Comparison of ENCODE assay signal across 8 mouse cellular contexts in genomic region chr15:81802001-81802890, GRCm38 (mm10). TPM values are rescaled to one million over a fixed set of nuclear protein-coding genes. Genes with fewer than 3 reads are reported as not detected.
DNase-seq lines count a peak whose midpoint lies in the region; ATAC-seq and TF ChIP-seq lines count a peak whose summit lies in the region.

TSS of gene Tef (plus strand) at chr15:81802421.

- H3K27me3 ChIP-seq in heart, embryonic 12.5 days (replicated peaks): no peaks in the 10 kb centered on the region
- H3K27me3 ChIP-seq in kidney, postnatal 0 days (ENCODE audit: insufficient read depth, low read length): no peaks in the 10 kb centered on the region
- H3K27me3 ChIP-seq in liver, embryonic 11.5 days (replicated peaks; ENCODE audit: control insufficient read depth, insufficient read depth, low read length): no peaks in the 10 kb centered on the region
- no peaks in the 10 kb centered on the region for H3K27me3 ChIP-seq in stomach, embryonic 14.5 days (ENCODE audit: control insufficient read depth, insufficient read depth, low read length)

- peak; percentile 63 for TF ChIP-seq CTCF in kidney, postnatal 0 days (IDR thresholded peaks at IDR 0.05; ENCODE audit: low read depth)

- H3K9me3 ChIP-seq in heart, embryonic 12.5 days (replicated peaks): no peaks in the 10 kb centered on the region
- no peaks in the 10 kb centered on the region for H3K9me3 ChIP-seq in kidney, postnatal 0 days (replicated peaks; ENCODE audit: low read length)
- H3K9me3 ChIP-seq in liver, embryonic 11.5 days (ENCODE audit: control insufficient read depth, low read length): no peaks in the 10 kb centered on the region
- no peaks in the 10 kb centered on the region for H3K9me3 ChIP-seq in stomach, embryonic 14.5 days (ENCODE audit: control insufficient read depth, low read depth, low read length)

- peak within 1 kb of the TSS; percentile 74 for H3K27ac ChIP-seq in heart, embryonic 12.5 days (ENCODE audit: poor library complexity, severe bottlenecking)
- H3K27ac ChIP-seq in kidney, postnatal 0 days: peak within 1 kb of the TSS; percentile 33; the same call in 1 of the 2 replicates
- H3K27ac ChIP-seq in liver, embryonic 11.5 days (ENCODE audit: low read depth, low read length): peak within 1 kb of the TSS; percentile 49
- H3K27ac ChIP-seq in stomach, embryonic 14.5 days (ENCODE audit: low read length): peak within 1 kb of the TSS; percentile 71

- H3K9ac ChIP-seq in heart, embryonic 12.5 days: peak within 1 kb of the TSS; percentile 66
- H3K9ac ChIP-seq in kidney, postnatal 0 days (ENCODE audit: low read depth, low read length): peak within 1 kb of the TSS; percentile 51
- peak within 1 kb of the TSS; percentile 57 for H3K9ac ChIP-seq in liver, embryonic 11.5 days (ENCODE audit: low read depth, low read length)
- H3K9ac ChIP-seq in stomach, embryonic 14.5 days (replicated peaks; ENCODE audit: low read depth, low read length): peak within 1 kb of the TSS; percentile 4; the same call in 1 of the 2 replicates

- 17% methylated on average over 19 of the region's 19 CpGs for WGBS in heart, embryonic 12.5 days
- 20% methylated on average over 19 of the region's 19 CpGs for WGBS in kidney, postnatal 0 days
- 22% methylated on average over 19 of the region's 19 CpGs for WGBS in liver, embryonic 11.5 days
- WGBS in stomach, embryonic 14.5 days: 18% methylated on average over 19 of the region's 19 CpGs

- peak; percentile 81 for DNase-seq in CD4-positive helper T cell, adult 2 months (ENCODE audit: low read depth, low spot score)
- DNase-seq in brain, embryonic 18.5 days (ENCODE audit: low read depth, low spot score): peak; percentile 84
- DNase-seq in kidney, postnatal 0 days (ENCODE audit: low spot score): peak; percentile 99
- peak; percentile 86 for DNase-seq in liver, embryonic 11.5 days (ENCODE audit: low spot score)
- DNase-seq in naive thymus-derived CD4-positive, alpha-beta T cell, adult 2 months (ENCODE audit: low read depth): peak; percentile 85

- peak within 1 kb of the TSS; percentile 42 for H3K4me3 ChIP-seq in heart, embryonic 12.5 days
- peak within 1 kb of the TSS; percentile 18 for H3K4me3 ChIP-seq in kidney, postnatal 0 days (replicated peaks; ENCODE audit: low read depth, low read length)
- peak within 1 kb of the TSS; percentile 42 for H3K4me3 ChIP-seq in liver, embryonic 11.5 days (ENCODE audit: low read depth, low read length)
- H3K4me3 ChIP-seq in stomach, embryonic 14.5 days (ENCODE audit: low read depth, low read length): peak within 1 kb of the TSS; percentile 31

- peaks cover 46% of the 10 kb centered on the region for H3K4me1 ChIP-seq in heart, embryonic 12.5 days (replicated peaks)
- peaks cover 39% of the 10 kb centered on the region for H3K4me1 ChIP-seq in kidney, postnatal 0 days (replicated peaks; ENCODE audit: insufficient read depth, low read length)
- peaks cover 31% of the 10 kb centered on the region for H3K4me1 ChIP-seq in liver, embryonic 11.5 days (replicated peaks; ENCODE audit: control insufficient read depth, insufficient read depth, low read length)
- H3K4me1 ChIP-seq in stomach, embryonic 14.5 days (ENCODE audit: control insufficient read depth, insufficient read depth, low read length): peaks cover 12% of the 10 kb centered on the region

- H3K36me3 ChIP-seq in heart, embryonic 12.5 days: 0 out of 2 replicates have a peak, but pooled peaks cover 4% of the 10 kb centered on the region
- no peaks in the 10 kb centered on the region for H3K36me3 ChIP-seq in kidney, postnatal 0 days (ENCODE audit: insufficient read depth, low read length)
- no peaks in the 10 kb centered on the region for H3K36me3 ChIP-seq in liver, embryonic 11.5 days (ENCODE audit: control insufficient read depth, insufficient read depth, low read length)
- no peaks in the 10 kb centered on the region; the same call in 1 of the 2 replicates for H3K36me3 ChIP-seq in stomach, embryonic 14.5 days (ENCODE audit: control insufficient read depth, insufficient read depth, low read length)

- peak within 1 kb of the TSS; percentile 74 for H3K4me2 ChIP-seq in heart, embryonic 12.5 days
- peak within 1 kb of the TSS; percentile 46 for H3K4me2 ChIP-seq in kidney, postnatal 0 days (ENCODE audit: low read length)
- H3K4me2 ChIP-seq in liver, embryonic 11.5 days: peak within 1 kb of the TSS; percentile 83
- peak within 1 kb of the TSS; percentile 52 for H3K4me2 ChIP-seq in stomach, embryonic 14.5 days (replicated peaks; ENCODE audit: low read depth, low read length)

- ATAC-seq in erythroid progenitor cell, adult 5-6 weeks (replicated peaks; ENCODE audit: low FRiP score, poor library complexity, severe bottlenecking): peak; percentile 92
- ATAC-seq in heart, embryonic 12.5 days (ENCODE audit: insufficient number of reproducible peaks, low FRiP score): peak; percentile 95
- ATAC-seq in kidney, postnatal 0 days (replicated peaks; ENCODE audit: low FRiP score, low read depth): peak; percentile 97
- ATAC-seq in liver, embryonic 11.5 days (replicated peaks; ENCODE audit: low FRiP score): peak; percentile 85
- ATAC-seq in stomach, embryonic 14.5 days (ENCODE audit: insufficient number of reproducible peaks, insufficient read depth, low FRiP score, low read depth): peak; percentile 98

RNA-seq across cellular contexts. Expression of gene Tef, which starts in this region (rescaled TPM):
- 1.7 and 3.2 TPM in 2 replicates for total RNA-seq in erythroid progenitor cell, adult 5-6 weeks (2015; ENCODE audit: low replicate concordance)
- 1.4 and 2.1 TPM in 2 replicates for total RNA-seq in erythroid progenitor cell, adult 5-6 weeks (2017; ENCODE audit: low replicate concordance)
- 26.0 and 27.8 TPM in 2 replicates for polyA plus RNA-seq in heart, embryonic 12.5 days (2016; fragmentation: Nextera tagmentation; extraction: Ambion mirVana)
- 17.9 and 19.9 TPM in 2 replicates for polyA plus RNA-seq in kidney, postnatal 0 days (2015; fragmentation: Nextera tagmentation; extraction: Ambion mirVana)
- 12.0 and 12.6 TPM in 2 replicates for polyA plus RNA-seq in liver, embryonic 11.5 days (2014; fragmentation: Nextera tagmentation; extraction: Ambion mirVana)
- polyA plus RNA-seq in stomach, embryonic 14.5 days (2014; fragmentation: Nextera tagmentation; extraction: Ambion mirVana): 23.7 and 25.6 TPM in 2 replicates

Comparison
In these comparisons a context has a peak if more than half of its experiments do, and no peak if none do; other contexts are left out.
1. Peak in every context shown above with its lines: DNase-seq, ATAC-seq, H3K4me3 ChIP-seq and H3K27ac ChIP-seq.
2. H3K9ac ChIP-seq: peak in every context shown above with its lines; median percentile 66 in heart, embryonic 12.5 days; 57 in liver, embryonic 11.5 days; 51 in kidney, postnatal 0 days; 4 in stomach, embryonic 14.5 days.